Mouse (Mus musculus): ENCODE measurements around the gene Fam219b.

DNA sequence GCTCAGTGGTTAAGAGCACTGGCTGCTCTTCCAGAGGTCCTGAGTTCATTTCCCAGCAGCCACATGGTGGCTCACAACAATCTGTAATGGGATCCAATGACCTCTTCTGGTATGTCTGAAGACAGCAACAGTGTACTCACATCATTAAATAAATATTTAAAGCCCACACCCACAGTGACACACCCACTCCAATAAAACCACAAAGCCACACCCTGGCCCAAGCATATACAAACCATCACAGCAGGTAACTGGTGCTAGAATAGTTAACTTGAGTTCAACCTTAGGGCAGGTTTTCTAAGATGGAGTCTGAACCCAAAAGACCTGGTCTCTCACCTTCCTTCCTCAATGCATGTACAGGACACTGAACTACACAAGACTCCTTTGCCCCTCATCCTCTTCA, 42.4 kb upstream of the Fam219b start:
- no peak for TF ChIP-seq POLR2A (IDR thresholded peaks at IDR 0.05; ENCODE audit: borderline replicate concordance, extremely low read depth, insufficient read depth, insufficient read length, poor library complexity, severe bottlenecking)
- no peak for TF ChIP-seq CTCF (IDR thresholded peaks at IDR 0.05; ENCODE audit: borderline replicate concordance, extremely low read depth, insufficient read depth, insufficient read length)
